Mouse (Mus musculus) heart, embryonic 12.5 days (tissue): ENCODE data around the gene Clcn7. TPM values are rescaled to one million over a fixed set of nuclear protein-coding genes. Genes with fewer than 3 reads are reported as not detected.
"Not testable (repeated sequence)": the region's sequence is repeated elsewhere in the genome, so short reads cannot be mapped to it uniquely, and the experiment has no call there.

ENCODE experiments used
- ATAC-seq: fragments of 200-750 bp; cut with Nextera tagmentation; 2 replicates; pipeline ENCODE4 v1.8.0; 2017; ENCODE audit warnings: moderate TSS enrichment, moderate library complexity; ENCODE audit not compliant: insufficient number of reproducible peaks, low FRiP score
- H3K27ac ChIP-seq: fragments of 300-500 bp; sonication (generic); 2 replicates; pipeline ENCODE4 v1.5.1; 2016; ENCODE audit warnings: mild to moderate bottlenecking, moderate library complexity; ENCODE audit not compliant: poor library complexity, severe bottlenecking
- H3K27me3 ChIP-seq: fragments of 300-500 bp; sonication (generic); replicated peaks from 2 replicates; pipeline ENCODE4 v1.6.1; 2016; ENCODE audit warnings: mild to moderate bottlenecking, moderate library complexity
- H3K36me3 ChIP-seq: fragments of 300-500 bp; sonication (generic); 2 replicates; pipeline ENCODE4 v1.6.1; 2016; ENCODE audit warnings: mild to moderate bottlenecking, moderate library complexity
- H3K4me1 ChIP-seq: fragments of 300-500 bp; sonication (generic); replicated peaks from 2 replicates; pipeline ENCODE4 v1.6.1; 2016; ENCODE audit warnings: mild to moderate bottlenecking
- H3K4me2 ChIP-seq: fragments of 300-500 bp; sonication (generic); 2 replicates; pipeline ENCODE4 v1.6.1; 2016; ENCODE audit warnings: mild to moderate bottlenecking, moderate library complexity
- H3K4me3 ChIP-seq: fragments of 300-500 bp; sonication (generic); 2 replicates; pipeline ENCODE4 v1.5.1; 2016; ENCODE audit warnings: mild to moderate bottlenecking
- H3K9ac ChIP-seq: fragments of 300-500 bp; sonication (generic); 2 replicates; pipeline ENCODE4 v1.6.1; 2016; ENCODE audit warnings: mild to moderate bottlenecking, moderate library complexity
- H3K9me3 ChIP-seq: fragments of 300-500 bp; sonication (generic); replicated peaks from 2 replicates; pipeline ENCODE4 v1.6.1; 2016; ENCODE audit warnings: mild to moderate bottlenecking, moderate library complexity
- WGBS: fragments of 180-500 bp; shearing (Covaris S2); methylation state at CpG from one replicate; pipeline ENCODE4 v1.1.7; 2016; 5-methylcytosine and 5-hydroxymethylcytosine counted together
- polyA plus RNA-seq: library from polyadenylated mRNA; unstranded; fragments of >200 nt; fragmentation: Nextera tagmentation; extraction: Ambion mirVana; gene quantifications from 2 replicates; pipeline ENCODE4 v1.2.1, GENCODE M21; 2016

The Clcn7 gene
- polyA plus RNA-seq, 1 experiment from 2014 or later = 21.1 TPM

DNA sequence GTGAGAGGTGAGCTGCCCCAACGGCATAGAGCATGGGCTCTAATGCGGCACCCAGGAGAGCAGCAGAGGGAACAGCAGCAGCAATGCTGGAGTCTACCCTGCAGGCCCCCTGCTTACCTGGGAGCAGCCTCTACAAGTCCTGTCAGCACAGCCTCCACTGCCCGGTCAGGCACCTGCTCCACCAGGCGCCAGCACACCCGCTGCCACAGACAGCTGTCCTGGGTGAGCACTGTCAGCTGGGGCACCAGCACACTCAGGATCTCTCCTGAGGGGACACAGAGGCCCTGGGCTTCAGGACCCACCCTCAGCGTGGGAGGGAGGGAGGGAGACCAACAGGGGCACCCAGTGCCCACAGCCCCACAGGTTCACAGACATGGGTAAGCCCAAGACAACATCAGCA, 22.6 kb upstream of the Clcn7 start:
- WGBS = 90% methylated on average over 6 of the region's 6 CpGs
- peaks cover 77% of the 10 kb centered on the region for H3K36me3 ChIP-seq

DNA sequence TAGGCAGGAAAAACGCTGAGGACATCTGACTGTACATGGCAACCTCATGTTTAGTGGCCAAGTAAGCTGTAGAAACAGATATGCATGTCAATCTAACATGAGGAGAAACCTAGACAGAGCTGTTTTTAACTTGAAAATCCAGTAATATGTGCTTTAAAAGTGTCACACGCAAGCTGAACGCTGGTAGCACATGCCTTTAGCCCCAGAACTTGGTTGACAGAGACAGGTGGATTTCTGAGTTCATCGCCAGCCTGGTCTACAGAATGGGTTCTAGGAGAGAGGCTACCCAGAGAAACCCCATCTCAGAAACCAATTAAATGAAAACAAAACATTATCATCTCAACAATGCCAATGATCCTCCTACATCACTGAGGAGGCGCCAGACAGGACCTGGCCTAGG, 22.0 kb upstream of the Clcn7 start:
- H3K9ac ChIP-seq = no peak overlapping the region
- H3K27me3 ChIP-seq = no peaks in the 10 kb centered on the region
- WGBS = 89% methylated on average over 5 of the region's 5 CpGs
- no peak overlapping the region for H3K4me3 ChIP-seq
- H3K27ac ChIP-seq = no peak overlapping the region
- H3K4me2 ChIP-seq = no peak overlapping the region
- peaks cover 15% of the 10 kb centered on the region for H3K4me1 ChIP-seq
- no peak for ATAC-seq
- no peaks in the 10 kb centered on the region for H3K9me3 ChIP-seq
- peaks cover 71% of the 10 kb centered on the region for H3K36me3 ChIP-seq

More for the DNA sequence above, 22.6 kb upstream of the Clcn7 start:
- Histone ChIP-seq H3K4me1 (peaks cover 12% of the 10 kb centered on the region), H3K9ac (no peak overlapping the region), H3K27me3 (no peaks in the 10 kb centered on the region), H3K9me3 (no peaks in the 10 kb centered on the region), H3K4me3 (no peak overlapping the region), H3K4me2 (no peak overlapping the region), H3K27ac (no peak overlapping the region)
- no peak for ATAC-seq

DNA sequence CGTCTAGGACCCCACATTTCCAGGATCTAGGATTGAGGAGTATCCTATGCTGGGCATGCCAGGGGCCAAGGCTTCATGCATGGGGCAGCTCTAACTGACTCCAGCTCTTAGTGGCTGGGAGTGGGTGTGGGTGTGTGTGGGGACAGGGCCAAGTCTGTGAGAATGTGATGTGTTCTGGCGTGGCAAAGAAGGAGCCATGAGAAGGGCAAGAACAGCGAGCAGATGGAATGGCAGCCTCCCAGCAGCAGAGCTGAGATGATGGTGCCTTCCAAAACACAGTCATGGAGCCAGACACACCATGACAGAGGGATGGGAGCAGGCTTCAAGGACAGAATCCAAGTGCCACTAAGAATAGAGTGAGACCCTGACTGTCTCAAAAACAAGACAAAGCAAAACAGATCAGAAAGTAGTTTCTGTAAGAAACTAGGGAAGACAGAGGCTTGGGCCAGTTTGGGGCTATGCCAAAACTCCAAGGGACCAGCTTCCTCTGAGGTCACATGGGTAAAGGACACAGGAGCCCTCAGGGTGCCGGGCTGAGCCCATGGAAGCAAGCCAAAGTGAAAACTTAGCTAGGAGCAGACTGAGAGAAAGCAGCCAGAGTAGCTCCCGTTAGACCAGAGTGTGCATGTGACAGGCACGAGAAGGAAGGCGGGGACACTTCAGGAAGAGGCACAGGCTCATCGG, 21.3 kb upstream of the Clcn7 start:
- peaks cover 18% of the 10 kb centered on the region for H3K4me1 ChIP-seq
- no peaks in the 10 kb centered on the region for H3K9me3 ChIP-seq
- no peak overlapping the region for H3K4me2 ChIP-seq
- H3K36me3 ChIP-seq = peaks cover 64% of the 10 kb centered on the region
- no peaks in the 10 kb centered on the region for H3K27me3 ChIP-seq
- H3K9ac ChIP-seq = peak overlapping the region; percentile 19; the same call in 1 of the 2 replicates
- no peak overlapping the region for H3K4me3 ChIP-seq
- ATAC-seq = no peak
- no peak overlapping the region for H3K27ac ChIP-seq
- 80% methylated on average over 8 of the region's 8 CpGs for WGBS

DNA sequence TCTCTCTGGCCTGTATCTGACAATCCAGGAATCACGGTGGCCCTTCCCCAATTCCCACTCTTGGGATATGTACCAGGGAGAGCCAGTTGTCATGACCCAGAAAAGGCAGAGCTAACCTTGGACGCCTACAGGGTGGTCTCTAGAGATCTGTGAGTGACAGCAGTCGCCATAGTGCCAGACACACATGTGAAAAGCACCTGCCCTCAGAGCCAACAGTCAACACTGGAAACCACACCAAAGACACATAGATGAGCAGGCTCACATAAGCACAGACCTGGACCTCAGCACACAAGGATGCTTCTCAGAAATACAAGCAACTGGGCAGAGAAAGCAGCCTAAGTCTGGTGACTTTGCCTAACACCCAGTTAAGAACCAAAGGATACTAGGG, 20.8 kb upstream of the Clcn7 start:
- H3K27ac ChIP-seq = no peak overlapping the region
- H3K4me2 ChIP-seq = no peak overlapping the region
- no peak for ATAC-seq
- H3K4me1 ChIP-seq = peaks cover 18% of the 10 kb centered on the region
- H3K9ac ChIP-seq = peak overlapping the region; percentile 19; the same call in 1 of the 2 replicates
- H3K36me3 ChIP-seq = peaks cover 59% of the 10 kb centered on the region
- H3K9me3 ChIP-seq = no peaks in the 10 kb centered on the region
- no peak overlapping the region for H3K4me3 ChIP-seq
- WGBS = 71% methylated on average over 3 of the region's 3 CpGs
- no peaks in the 10 kb centered on the region for H3K27me3 ChIP-seq

- H3K4me1 ChIP-seq = peaks cover 18% of the 10 kb centered on the region
- H3K27me3 ChIP-seq = no peaks in the 10 kb centered on the region
- peak overlapping the region; percentile 86 for H3K27ac ChIP-seq
- 12% methylated on average over 23 of the region's 23 CpGs for WGBS
- H3K9ac ChIP-seq = peak overlapping the region; percentile 80
- peak overlapping the region; percentile 92 for H3K4me2 ChIP-seq
- H3K9me3 ChIP-seq = no peaks in the 10 kb centered on the region
- peaks cover 34% of the 10 kb centered on the region for H3K36me3 ChIP-seq
- peak; percentile 59 for ATAC-seq
- peak overlapping the region; percentile 53 for H3K4me3 ChIP-seq
Observed at GRCm38 (mm10) chr17:25114908-25115645, 18.1 kb upstream of the Clcn7 start.

DNA sequence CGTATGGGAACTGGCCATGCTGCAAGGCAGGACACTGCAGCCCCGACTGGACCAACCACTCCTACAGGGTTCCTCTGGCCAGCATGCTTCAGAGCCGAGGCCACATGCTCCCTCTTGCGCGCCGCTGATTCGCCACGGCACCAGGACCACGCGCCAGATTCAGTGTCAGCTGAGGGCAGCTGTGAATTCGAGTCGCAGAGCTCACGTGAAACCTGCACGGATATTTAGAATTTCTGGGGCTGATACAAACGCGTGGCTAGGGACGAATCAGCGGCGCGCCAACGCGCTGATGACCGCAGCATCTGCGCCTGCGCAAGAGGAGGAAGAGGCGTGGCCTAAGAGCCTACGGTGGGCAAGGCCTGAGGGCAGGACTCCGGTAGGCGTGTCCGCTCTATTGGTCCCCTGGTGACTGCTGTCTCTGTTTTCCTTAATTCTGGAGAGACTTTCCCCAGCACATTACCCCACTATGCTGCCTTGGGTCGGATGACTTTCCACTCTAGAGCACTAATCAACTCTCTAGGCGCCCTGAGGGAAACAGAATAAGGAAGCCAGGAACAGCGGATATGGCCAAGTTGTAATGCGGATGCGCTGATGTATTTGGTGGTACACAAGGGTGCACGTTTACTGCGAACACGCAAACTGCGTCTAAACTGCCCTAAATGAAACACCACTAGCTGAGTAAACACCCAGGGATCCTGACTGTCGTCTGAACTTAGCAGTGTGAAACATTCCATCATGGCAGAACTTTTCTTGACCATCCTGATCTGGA, 17.3 kb upstream of the Clcn7 start, which contains the start of gene Telo2:
Gene Telo2, minus strand, starts transcription at position 304 of the 769 bp plus-strand sequence.
- peak; percentile 93 for ATAC-seq
- Histone ChIP-seq H3K4me1 (peaks cover 18% of the 10 kb centered on the region), H3K4me2 (peak within 1 kb of the TSS; percentile 92), H3K4me3 (peak within 1 kb of the TSS; percentile 53), H3K36me3 (peaks cover 26% of the 10 kb centered on the region), H3K27ac (peak within 1 kb of the TSS; percentile 86), H3K9ac (peak within 1 kb of the TSS; percentile 80), H3K9me3 (no peaks in the 10 kb centered on the region), H3K27me3 (no peaks in the 10 kb centered on the region)
- WGBS = 6% methylated on average over 40 of the region's 40 CpGs

- no peak overlapping the region for H3K9ac ChIP-seq
- H3K4me3 ChIP-seq = no peak overlapping the region
- peaks cover 15% of the 10 kb centered on the region for H3K4me1 ChIP-seq
- H3K36me3 ChIP-seq = peaks cover 17% of the 10 kb centered on the region
- 30% methylated on average over 4 of the region's 4 CpGs for WGBS
- H3K27ac ChIP-seq = no peak overlapping the region
- H3K4me2 ChIP-seq = no peak overlapping the region
- 0 out of 2 replicates have a peak, but pooled peaks cover 7% of the 10 kb centered on the region for H3K27me3 ChIP-seq
- no peak for ATAC-seq
- H3K9me3 ChIP-seq = no peaks in the 10 kb centered on the region
Observed at GRCm38 (mm10) chr17:25117263-25117662, 15.9 kb upstream of the Clcn7 start.

DNA sequence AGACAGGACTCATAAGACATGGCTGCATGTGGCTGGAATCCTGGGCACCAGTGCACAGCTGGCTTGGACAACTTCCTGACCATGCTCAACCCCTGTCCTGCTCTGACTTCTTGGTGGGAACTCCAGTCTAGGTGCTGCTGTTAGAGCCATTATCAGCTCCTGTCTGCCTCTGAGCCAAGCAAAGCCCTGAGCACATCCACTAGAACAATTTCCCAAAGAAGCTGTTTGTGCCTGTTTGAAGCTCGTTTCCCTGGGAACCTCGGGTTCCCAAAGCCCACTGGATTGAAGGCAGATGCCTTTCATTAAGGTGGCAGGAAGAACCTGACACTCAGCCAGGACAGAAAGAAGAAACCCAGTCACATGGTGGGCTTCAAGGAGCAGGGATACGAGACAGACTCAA, 12.8 kb upstream of the Clcn7 start, which contains the start of gene Ptx4:
Gene Ptx4, plus strand, starts transcription at position 355 of the 400 bp plus-strand sequence.
- Histone ChIP-seq H3K4me1 (peaks cover 5% of the 10 kb centered on the region; the same call in 1 of the 2 replicates), H3K36me3 (no peaks in the 10 kb centered on the region), H3K4me3 (no peak within 1 kb of the TSS), H3K27ac (no peak within 1 kb of the TSS), H3K9ac (no peak within 1 kb of the TSS), H3K4me2 (no peak within 1 kb of the TSS), H3K27me3 (peaks cover 15% of the 10 kb centered on the region; the same call in 1 of the 2 replicates), H3K9me3 (no peaks in the 10 kb centered on the region)
- no peak for ATAC-seq
- WGBS = 29% methylated on average over 3 of the region's 3 CpGs

DNA sequence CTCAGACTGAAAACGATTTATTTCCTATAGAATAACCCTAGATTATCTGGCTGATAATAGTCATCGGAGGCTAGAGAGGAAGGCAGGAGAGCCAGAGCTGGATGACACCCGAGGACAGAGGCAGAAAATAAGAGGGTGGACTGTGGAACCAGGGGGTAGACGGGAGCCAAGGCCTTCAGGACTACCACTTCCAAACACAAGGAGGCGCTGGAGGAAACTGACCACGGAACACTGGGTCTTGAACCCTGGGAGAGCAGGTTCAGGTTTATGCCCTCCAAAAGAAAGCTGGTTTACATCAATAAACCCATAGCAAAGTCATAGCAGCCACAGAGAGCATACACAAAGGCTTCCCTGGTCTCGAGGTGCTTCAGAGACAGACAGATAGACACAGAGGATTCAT, 9.2 kb upstream of the Clcn7 start:
- no peak overlapping the region for H3K27ac ChIP-seq
- no peak overlapping the region for H3K9ac ChIP-seq
- 24% methylated on average over 7 of the region's 7 CpGs for WGBS
- no peak for ATAC-seq
- H3K36me3 ChIP-seq = no peaks in the 10 kb centered on the region
- peaks cover 8% of the 10 kb centered on the region; the same call in 1 of the 2 replicates for H3K4me1 ChIP-seq
- H3K9me3 ChIP-seq = no peaks in the 10 kb centered on the region
- no peak overlapping the region for H3K4me2 ChIP-seq
- H3K27me3 ChIP-seq = peaks cover 15% of the 10 kb centered on the region; the same call in 1 of the 2 replicates
- H3K4me3 ChIP-seq = no peak overlapping the region

- H3K27me3 ChIP-seq = peaks cover 15% of the 10 kb centered on the region; the same call in 1 of the 2 replicates
- not testable (repeated sequence) for H3K27ac ChIP-seq, H3K4me2 ChIP-seq, H3K36me3 ChIP-seq, H3K4me1 ChIP-seq, H3K4me3 ChIP-seq, ATAC-seq, H3K9ac ChIP-seq, H3K9me3 ChIP-seq
- WGBS = 56% methylated on average over 3 of the region's 3 CpGs
Observed at GRCm38 (mm10) chr17:25125442-25126060, 7.6 kb upstream of the Clcn7 start.
